Mouse (Mus musculus) midbrain, embryonic 11.5 days (tissue): ENCODE results near the gene Elob. TPM values are rescaled to one million over a fixed set of nuclear protein-coding genes. Genes with fewer than 3 reads are reported as not detected.

ENCODE experiments used
- ATAC-seq: fragments of 200-750 bp; cut with Nextera tagmentation; 2 replicates; pipeline ENCODE4 v1.8.0; 2017; ENCODE audit warnings: moderate TSS enrichment, moderate library complexity; ENCODE audit not compliant: low FRiP score
- DNase-seq: peaks from one replicate; pipeline ENCODE4 v3.0.0; 2015; ENCODE audit warnings: low spot score; ENCODE audit errors: missing footprints
- H3K27ac ChIP-seq: fragments of 300-500 bp; sonication (generic); 2 replicates; pipeline ENCODE4 v1.5.1; 2014; ENCODE audit warnings: low read depth, low read length
- H3K27me3 ChIP-seq: fragments of 300-500 bp; sonication (generic); 2 replicates; pipeline ENCODE4 v1.6.1; 2014; ENCODE audit warnings: mild to moderate bottlenecking, low read length, moderate library complexity, mixed read lengths; ENCODE audit not compliant: control insufficient read depth, insufficient read depth
- H3K36me3 ChIP-seq: fragments of 300-500 bp; sonication (generic); 2 replicates; pipeline ENCODE4 v1.6.1; 2014; ENCODE audit warnings: mild to moderate bottlenecking, low read length, moderate library complexity, mixed read lengths; ENCODE audit not compliant: control insufficient read depth, insufficient read depth
- H3K4me1 ChIP-seq: fragments of 300-500 bp; sonication (generic); 2 replicates; pipeline ENCODE4 v1.6.1; 2014; ENCODE audit warnings: low read length; ENCODE audit not compliant: control insufficient read depth, insufficient read depth
- H3K4me2 ChIP-seq: fragments of 300-500 bp; sonication (generic); 2 replicates; pipeline ENCODE4 v1.6.1; 2014; ENCODE audit warnings: mild to moderate bottlenecking, moderate library complexity
- H3K4me3 ChIP-seq: fragments of 300-500 bp; sonication (generic); 2 replicates; pipeline ENCODE4 v1.5.1; 2014; ENCODE audit warnings: low read depth, low read length
- H3K9ac ChIP-seq: fragments of 300-500 bp; sonication (generic); 2 replicates; pipeline ENCODE4 v1.6.1; 2014; ENCODE audit warnings: low read length
- H3K9me3 ChIP-seq: fragments of 300-500 bp; sonication (generic); 2 replicates; pipeline ENCODE4 v1.6.1; 2016; ENCODE audit warnings: low read length; ENCODE audit not compliant: control insufficient read depth
- WGBS: fragments of 180-500 bp; shearing (Covaris S2); extraction: QIAGEN DNeasy Blood & Tissue Kit; methylation state at CpG from one replicate; pipeline ENCODE4 v1.1.7; 2014; 5-methylcytosine and 5-hydroxymethylcytosine counted together
- polyA plus RNA-seq: library from polyadenylated mRNA; unstranded; fragments of >200 nt; fragmentation: Nextera tagmentation; extraction: Ambion mirVana; gene quantifications from 2 replicates; pipeline ENCODE4 v1.2.1, GENCODE M21; 2014

Elob gene
- polyA plus RNA-seq, 1 experiment from 2014 or later = 1,170 TPM

GRCm38 (mm10) chr17:23815641-23816040, 13.3 kb downstream of the Elob start:
- H3K27ac ChIP-seq = no peak overlapping the region
- H3K9ac ChIP-seq = no peak overlapping the region
- H3K4me2 ChIP-seq = no peak overlapping the region
- DNase-seq = no peak
- no peaks in the 10 kb centered on the region for H3K4me1 ChIP-seq
- no peak for ATAC-seq
- H3K36me3 ChIP-seq = peaks cover 83% of the 10 kb centered on the region
- H3K9me3 ChIP-seq = peaks cover 14% of the 10 kb centered on the region
- no peaks in the 10 kb centered on the region for H3K27me3 ChIP-seq
- no peak overlapping the region for H3K4me3 ChIP-seq
- 96% methylated on average over 16 of the region's 16 CpGs for WGBS

- Histone ChIP-seq H3K27me3 (no peaks in the 10 kb centered on the region), H3K27ac (no peak overlapping the region), H3K9ac (no peak overlapping the region), H3K4me3 (no peak overlapping the region), H3K4me2 (no peak overlapping the region), H3K4me1 (peaks cover 14% of the 10 kb centered on the region), H3K36me3 (peaks cover 33% of the 10 kb centered on the region), H3K9me3 (no peaks in the 10 kb centered on the region)
- ATAC-seq = no peak
- DNase-seq = no peak
- WGBS = 99% methylated on average over 3 of the region's 3 CpGs
Measured at GRCm38 (mm10) chr17:23807918-23808317, 21.0 kb downstream of the Elob start.

GRCm38 (mm10) chr17:23806867-23807266, 22.1 kb downstream of the Elob start:
- Histone ChIP-seq H3K27ac (no peak overlapping the region), H3K27me3 (no peaks in the 10 kb centered on the region), H3K4me3 (no peak overlapping the region; the same call in 1 of the 2 replicates), H3K36me3 (peaks cover 25% of the 10 kb centered on the region), H3K4me2 (no peak overlapping the region), H3K4me1 (peaks cover 14% of the 10 kb centered on the region), H3K9ac (no peak overlapping the region), H3K9me3 (no peaks in the 10 kb centered on the region)
- no peak for DNase-seq
- 91% methylated on average over 25 of the region's 25 CpGs for WGBS
- ATAC-seq = no peak

GRCm38 (mm10) chr17:23804426-23805085, 24.4 kb downstream of the Elob start:
- peak overlapping the region; percentile 95 for H3K4me2 ChIP-seq
- no peak overlapping the region for H3K27ac ChIP-seq
- 7% methylated on average over 8 of the region's 8 CpGs for WGBS
- H3K9me3 ChIP-seq = no peaks in the 10 kb centered on the region
- no peak for ATAC-seq
- no peaks in the 10 kb centered on the region for H3K27me3 ChIP-seq
- peak; percentile 82 for DNase-seq
- H3K9ac ChIP-seq = peak overlapping the region; percentile 98
- H3K4me3 ChIP-seq = peak overlapping the region; percentile 99
- peaks cover 14% of the 10 kb centered on the region for H3K4me1 ChIP-seq
- peaks cover 15% of the 10 kb centered on the region for H3K36me3 ChIP-seq

GRCm38 (mm10) chr17:23803366-23804041, 25.4 kb downstream of the Elob start:
- ATAC-seq = peak; percentile 81
- Histone ChIP-seq H3K9me3 (no peaks in the 10 kb centered on the region), H3K36me3 (peaks cover 9% of the 10 kb centered on the region), H3K27ac (peak overlapping the region; percentile 90), H3K4me1 (peaks cover 14% of the 10 kb centered on the region), H3K4me2 (peak overlapping the region; percentile 95), H3K27me3 (no peaks in the 10 kb centered on the region), H3K9ac (peak overlapping the region; percentile 98), H3K4me3 (peak overlapping the region; percentile 99)
- WGBS = 1% methylated on average over 68 of the region's 83 CpGs
- DNase-seq = peak; percentile 99

GRCm38 (mm10) chr17:23802746-23803365, 26.1 kb downstream of the Elob start:
- Histone ChIP-seq H3K4me2 (peak overlapping the region; percentile 95), H3K27me3 (no peaks in the 10 kb centered on the region), H3K36me3 (peaks cover 5% of the 10 kb centered on the region), H3K4me3 (peak overlapping the region; percentile 99), H3K9ac (peak overlapping the region; percentile 98), H3K9me3 (no peaks in the 10 kb centered on the region), H3K27ac (peak overlapping the region; percentile 90), H3K4me1 (peaks cover 14% of the 10 kb centered on the region)
- WGBS = under 1% methylated on average over 59 of the region's 60 CpGs
- peak; percentile 99 for DNase-seq
- ATAC-seq = peak; percentile 98

- no peak for ATAC-seq
- no peaks in the 10 kb centered on the region for H3K27me3 ChIP-seq
- H3K9ac ChIP-seq = no peak overlapping the region
- H3K9me3 ChIP-seq = no peaks in the 10 kb centered on the region
- H3K4me3 ChIP-seq = no peak overlapping the region
- peak; percentile 74 for DNase-seq
- 91% methylated on average over 10 of the region's 10 CpGs for WGBS
- peaks cover 12% of the 10 kb centered on the region for H3K4me1 ChIP-seq
- no peak overlapping the region for H3K4me2 ChIP-seq
- no peaks in the 10 kb centered on the region; the same call in 1 of the 2 replicates for H3K36me3 ChIP-seq
- H3K27ac ChIP-seq = no peak overlapping the region
Measured at GRCm38 (mm10) chr17:23801627-23802026, 27.3 kb downstream of the Elob start.

- Histone ChIP-seq H3K9me3 (no peaks in the 10 kb centered on the region), H3K27ac (no peak overlapping the region), H3K4me1 (no peaks in the 10 kb centered on the region), H3K4me2 (no peak overlapping the region), H3K27me3 (no peaks in the 10 kb centered on the region), H3K4me3 (no peak overlapping the region), H3K9ac (no peak overlapping the region), H3K36me3 (no peaks in the 10 kb centered on the region)
- WGBS = 79% methylated on average over 7 of the region's 7 CpGs
- DNase-seq (peak; percentile 64), ATAC-seq (no peak)
Measured at GRCm38 (mm10) chr17:23797316-23797715, 31.6 kb downstream of the Elob start.

- no peaks in the 10 kb centered on the region for H3K27me3 ChIP-seq
- H3K36me3 ChIP-seq = no peaks in the 10 kb centered on the region
- H3K9ac ChIP-seq = no peak overlapping the region
- H3K4me1 ChIP-seq = peaks cover 7% of the 10 kb centered on the region
- no peak overlapping the region for H3K4me3 ChIP-seq
- 97% methylated on average over 8 of the region's 8 CpGs for WGBS
- no peak for ATAC-seq
- DNase-seq = peak; percentile 45
- H3K9me3 ChIP-seq = no peaks in the 10 kb centered on the region
- no peak overlapping the region for H3K27ac ChIP-seq
- H3K4me2 ChIP-seq = no peak overlapping the region
Measured at GRCm38 (mm10) chr17:23795323-23795722, 33.6 kb downstream of the Elob start.
